Mouse (Mus musculus): ENCODE results near the gene P2rx6.

DNA sequence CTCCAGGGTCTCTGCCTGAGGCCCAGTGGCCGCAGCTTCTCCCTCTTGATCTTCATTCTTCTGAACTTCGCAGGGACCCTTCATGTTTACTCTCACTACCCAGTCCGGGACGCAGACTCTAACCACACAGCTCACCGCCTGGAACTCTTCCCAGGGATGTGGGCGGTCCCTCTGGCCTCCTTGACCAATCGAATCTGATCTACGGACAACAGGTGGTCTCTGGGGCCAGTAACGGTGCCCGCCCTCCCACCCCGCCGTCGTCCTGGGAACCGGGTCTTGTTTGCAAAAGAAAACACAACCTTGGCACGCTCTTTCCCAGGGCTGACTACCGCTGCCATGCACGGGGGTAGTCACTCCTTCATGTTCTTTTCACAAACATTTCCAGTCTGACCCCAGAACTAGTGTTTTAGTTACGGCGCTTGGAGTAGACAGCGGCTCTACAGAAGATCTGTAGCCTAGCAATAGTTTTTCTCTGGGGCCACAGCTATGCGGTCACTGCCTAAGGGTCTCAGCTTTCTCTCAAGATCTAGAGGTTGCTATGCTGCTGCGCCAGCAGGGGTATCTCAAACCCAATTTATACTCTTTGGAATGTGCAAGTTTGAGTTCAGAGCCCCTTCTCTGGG, 446 bp upstream of the P2rx6 start, which contains the start of gene Lrrc74b:
- TF ChIP-seq POLR2A (IDR thresholded peaks at IDR 0.05; ENCODE audit: borderline replicate concordance, insufficient read depth, low read length) (no peak), CTCF (IDR thresholded peaks at IDR 0.05; ENCODE audit: borderline replicate concordance, insufficient read depth, low read depth, low read length) (no peak)

Data from cerebellum, adult 2 months (tissue).